Mouse (Mus musculus): Measurements from ENCODE around the gene Ndufb7. TPM values are rescaled to one million over a fixed set of nuclear protein-coding genes. Genes with fewer than 3 reads are reported as not detected.

The Ndufb7 gene
- total and polyA plus RNA-seq, 3 experiments: 144 to 331 (median 223) TPM

GRCm38 (mm10) chr8:83599814-83600213 lies 33.3 kb downstream of the Ndufb7 start:
- Histone ChIP-seq H3K4me1 (ENCODE audit: control insufficient read depth in 1 of 2, insufficient read depth in 2 of 2) (peaks cover 7 to 16% of the 10 kb centered on the region in 2 experiments), H3K79me2 (replicated peaks; ENCODE audit: control insufficient read depth, extremely low read depth, insufficient read depth, poor library complexity, severe bottlenecking) (no peaks in the 10 kb centered on the region), H3K4me3 (replicated peaks in 1 of 3; ENCODE audit: low read depth in 2 of 3, low read length in 2 of 3, poor library complexity in 1 of 3) (no peak overlapping the region), H3K9ac (ENCODE audit: insufficient read depth, low read depth) (no peak overlapping the region), H3K9me3 (replicated peaks; ENCODE audit: low read length) (no peaks in the 10 kb centered on the region), H3K27ac (ENCODE audit: insufficient read depth, low read depth) (no peak overlapping the region), H3K36me3 (replicated peaks in 1 of 2; ENCODE audit: control insufficient read depth in 1 of 2, insufficient read depth in 1 of 2, low read length in 1 of 2) (peaks cover 0 to 2% of the 10 kb centered on the region in 2 experiments), H3K4me2 (ENCODE audit: insufficient read depth, low read depth, poor library complexity, severe bottlenecking) (no peak overlapping the region), H3K27me3 (replicated peaks) (no peaks in the 10 kb centered on the region)
- dilution Hi-C loops (cut with MboI; ENCODE audit: extremely low pct_ligation_motif_present, extremely low pct_unique_long_range_greater_than_20kb, low sequenced_read_pairs) (no loop called here), in situ Hi-C loops (cut with MboI; ENCODE audit: low pct_ligation_motif_present, low pct_unique_long_range_greater_than_20kb, low sequenced_read_pairs) (no loop called here)
- TF ChIP-seq IRF4 (IDR thresholded peaks at IDR 0.05; ENCODE audit: low read depth, low read length): no peak
- TF ChIP-seq CHD2 (IDR thresholded peaks at IDR 0.05; ENCODE audit: low read length): no peak
- no peak for TF ChIP-seq JUND (conservative IDR thresholded peaks at IDR 0.05; ENCODE audit: low read depth, low read length)
- TF ChIP-seq NRF1 (IDR thresholded peaks at IDR 0.05; ENCODE audit: low read depth, low read length): no peak
- no peak for TF ChIP-seq SIN3A (IDR thresholded peaks at IDR 0.05; ENCODE audit: low read length)
- no peak for TF ChIP-seq MAFK (IDR thresholded peaks at IDR 0.05; ENCODE audit: insufficient replicate concordance, low read length)
- TF ChIP-seq MYC (IDR thresholded peaks at IDR 0.05; ENCODE audit: low read depth, low read length): no peak
- TF ChIP-seq ELF1 (IDR thresholded peaks at IDR 0.05; ENCODE audit: low read depth, low read length): no peak
- no peak for TF ChIP-seq MEF2A (IDR thresholded peaks at IDR 0.05; ENCODE audit: borderline replicate concordance, low read depth, low read length)
- TF ChIP-seq BHLHE40 (IDR thresholded peaks at IDR 0.05; ENCODE audit: low read depth, low read length): no peak
- TF ChIP-seq SMC3 (IDR thresholded peaks at IDR 0.05; ENCODE audit: low read depth, low read length): no peak
- no peak for TF ChIP-seq USF2 (conservative IDR thresholded peaks at IDR 0.05; ENCODE audit: low read depth, low read length)
- no peak for DNase-seq (ENCODE audit: extremely low read depth)

DNA sequence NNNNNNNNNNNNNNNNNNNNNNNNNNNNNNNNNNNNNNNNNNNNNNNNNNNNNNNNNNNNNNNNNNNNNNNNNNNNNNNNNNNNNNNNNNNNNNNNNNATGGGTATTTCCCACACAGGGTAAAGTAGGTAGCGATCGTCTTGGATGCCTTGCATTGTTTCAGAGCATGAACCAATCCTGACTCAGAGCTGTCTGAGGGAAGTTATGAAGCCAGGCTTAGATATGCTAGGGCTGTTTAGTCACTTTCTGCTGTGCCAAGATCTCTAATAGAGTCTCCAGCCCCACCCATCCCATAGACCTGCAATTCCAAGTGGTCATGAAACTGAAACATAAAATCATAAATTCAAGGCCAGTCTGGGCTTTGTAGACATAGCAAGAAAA lies 36.2 kb downstream of the Ndufb7 start:
- peaks cover 3% of the 10 kb centered on the region; the same call in 1 of the 2 replicates for H3K79me2 ChIP-seq (replicated peaks; ENCODE audit: control insufficient read depth, extremely low read depth, insufficient read depth, poor library complexity, severe bottlenecking)
- H3K36me3 ChIP-seq (replicated peaks in 1 of 2; ENCODE audit: control insufficient read depth in 1 of 2, insufficient read depth in 1 of 2, low read length in 1 of 2): peaks cover 0 to 2% of the 10 kb centered on the region in 2 experiments
- H3K27ac ChIP-seq (ENCODE audit: insufficient read depth, low read depth): no peak overlapping the region
- no peaks in the 10 kb centered on the region for H3K9me3 ChIP-seq (replicated peaks; ENCODE audit: low read length)
- no peak overlapping the region for H3K9ac ChIP-seq (ENCODE audit: insufficient read depth, low read depth)
- no peak overlapping the region for H3K4me2 ChIP-seq (ENCODE audit: insufficient read depth, low read depth, poor library complexity, severe bottlenecking)
- TF ChIP-seq IRF4 (IDR thresholded peaks at IDR 0.05; ENCODE audit: low read depth, low read length) (no peak), BHLHE40 (IDR thresholded peaks at IDR 0.05; ENCODE audit: low read depth, low read length) (no peak), RAD21 (IDR thresholded peaks at IDR 0.05; ENCODE audit: low read depth, low read length) (no peak), UBTF (IDR thresholded peaks at IDR 0.05; ENCODE audit: low read depth, low read length) (no peak), E2F4 (IDR thresholded peaks at IDR 0.05; ENCODE audit: insufficient replicate concordance, low read depth, low read length) (no peak), POLR2A (IDR thresholded peaks at IDR 0.05; ENCODE audit: low read depth, low read length) (no peak), NELFE (IDR thresholded peaks at IDR 0.05; ENCODE audit: low read depth, low read length) (no peak), ZNF384 (IDR thresholded peaks at IDR 0.05; ENCODE audit: low read depth, low read length) (no peak), JUND (conservative IDR thresholded peaks at IDR 0.05; ENCODE audit: low read depth, low read length) (no peak), CTCF (conservative IDR thresholded peaks at IDR 0.05 in 1 of 2, IDR thresholded peaks at IDR 0.05 in 1 of 2; ENCODE audit: low read depth in 2 of 2, low read length in 2 of 2) (no peak), POLR2AphosphoS2 (IDR thresholded peaks at IDR 0.05; ENCODE audit: low read depth, low read length) (no peak)
- H3K4me3 ChIP-seq (replicated peaks in 1 of 3; ENCODE audit: low read depth in 2 of 3, low read length in 2 of 3, poor library complexity in 1 of 3): no peak overlapping the region
- H3K4me1 ChIP-seq (ENCODE audit: control insufficient read depth in 1 of 2, insufficient read depth in 2 of 2): peaks cover 5 to 22% of the 10 kb centered on the region in 2 experiments
- no peak for DNase-seq (ENCODE audit: extremely low read depth)
- dilution Hi-C loops (cut with MboI; ENCODE audit: extremely low pct_ligation_motif_present, extremely low pct_unique_long_range_greater_than_20kb, low sequenced_read_pairs) (no loop called here), in situ Hi-C loops (cut with MboI; ENCODE audit: low pct_ligation_motif_present, low pct_unique_long_range_greater_than_20kb, low sequenced_read_pairs) (no loop called here)
- H3K27me3 ChIP-seq (replicated peaks): no peaks in the 10 kb centered on the region

Measured in CH12.LX (cell line).